Mouse (Mus musculus) gastrocnemius, postnatal 10 days (tissue): Measurements from ENCODE around the gene Aldh1b1. TPM values are rescaled to one million over a fixed set of nuclear protein-coding genes. Genes with fewer than 3 reads are reported as not detected.

Experiments
- DNase-seq: peaks from one replicate; pipeline ENCODE4 v3.0.0; 2021; ENCODE audit warnings: mixed read lengths
- total RNA-seq, 2 experiments: library from RNA; stranded (reverse); gene quantifications; 2 replicates each; pipeline ENCODE4 v1.2.3; 2021

Gene Aldh1b1
- total RNA-seq, 2 experiments from 2014 or later: 1.8 to 2.5 TPM

GRCm38 (mm10) chr4:45783671-45784070 lies 15.2 kb upstream of the Aldh1b1 start:
- no peak for DNase-seq

GRCm38 (mm10) chr4:45785959-45786358 lies 12.9 kb upstream of the Aldh1b1 start:
- no peak for DNase-seq

GRCm38 (mm10) chr4:45786674-45787073 lies 12.1 kb upstream of the Aldh1b1 start:
- DNase-seq: no peak

- DNase-seq: no peak
Observed at GRCm38 (mm10) chr4:45788446-45789081, 10.3 kb upstream of the Aldh1b1 start.

GRCm38 (mm10) chr4:45789263-45789958 lies 9.4 kb upstream of the Aldh1b1 start:
- DNase-seq: no peak

GRCm38 (mm10) chr4:45790018-45790417 lies 8.8 kb upstream of the Aldh1b1 start:
- no peak for DNase-seq

GRCm38 (mm10) chr4:45795191-45795811 lies 3.5 kb upstream of the Aldh1b1 start:
- DNase-seq: no peak

GRCm38 (mm10) chr4:45796760-45797159 lies 2.1 kb upstream of the Aldh1b1 start:
- no peak for DNase-seq

- DNase-seq: no peak
Observed at GRCm38 (mm10) chr4:45799956-45800537, 1.2 kb downstream of the Aldh1b1 start.

GRCm38 (mm10) chr4:45802900-45803299 lies 4.1 kb downstream of the Aldh1b1 start:
- no peak for DNase-seq

GRCm38 (mm10) chr4:45808034-45808433 lies 9.2 kb downstream of the Aldh1b1 start:
- no peak for DNase-seq

- no peak for DNase-seq
Observed at GRCm38 (mm10) chr4:45811250-45811649, 12.4 kb downstream of the Aldh1b1 start.

GRCm38 (mm10) chr4:45815542-45815941 lies 16.7 kb downstream of the Aldh1b1 start:
- peak; percentile 44 for DNase-seq

GRCm38 (mm10) chr4:45818814-45819207 lies 20.0 kb downstream of the Aldh1b1 start:
- DNase-seq: no peak

- DNase-seq: no peak
Observed at GRCm38 (mm10) chr4:45819208-45819931, 20.5 kb downstream of the Aldh1b1 start.

GRCm38 (mm10) chr4:45820074-45820830 lies 21.4 kb downstream of the Aldh1b1 start:
- DNase-seq: peak; percentile 76

- DNase-seq: no peak
Observed at GRCm38 (mm10) chr4:45821995-45822394, 23.2 kb downstream of the Aldh1b1 start.

- no peak for DNase-seq
Observed at GRCm38 (mm10) chr4:45822781-45823575, 24.2 kb downstream of the Aldh1b1 start.

GRCm38 (mm10) chr4:45824049-45824760 lies 25.4 kb downstream of the Aldh1b1 start:
- no peak for DNase-seq
